Mouse (Mus musculus) retina, embryonic 14.5 days (tissue): ENCODE results near the gene Ptk7.

ENCODE experiments used
- DNase-seq: peaks from one replicate; pipeline ENCODE4 v3.0.0-alpha.2; 2015; ENCODE audit warnings: low spot score

Ptk7 gene

DNA sequence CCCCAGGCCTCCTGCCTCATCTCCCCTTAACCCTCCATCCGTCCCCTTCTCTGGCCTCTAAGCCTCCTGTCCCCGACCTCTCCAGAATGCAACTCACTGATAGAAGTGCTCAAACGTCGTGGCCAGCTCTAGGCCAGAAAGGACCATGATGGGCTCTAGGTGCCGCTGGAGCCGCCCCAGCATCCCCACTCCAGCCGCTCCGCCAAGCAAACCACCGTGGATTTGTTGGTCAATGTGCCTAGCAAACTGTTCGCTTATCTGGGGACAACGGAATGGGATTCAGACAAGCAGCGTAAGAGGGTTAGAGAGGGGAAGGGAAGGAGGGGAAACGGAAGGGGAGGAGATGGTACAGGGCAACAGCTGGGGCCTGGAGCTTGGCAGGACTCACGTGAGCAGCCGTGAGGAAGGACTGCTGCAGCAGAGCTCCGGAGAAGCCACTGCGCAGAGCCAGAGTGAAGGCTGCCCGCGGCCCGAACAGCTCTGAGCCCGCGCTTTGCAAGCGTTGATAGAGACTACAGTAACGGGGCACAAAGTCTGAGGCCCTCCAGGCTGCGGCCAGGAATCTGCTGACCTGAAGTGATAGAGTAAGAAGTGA is 108.8 kb downstream of the Ptk7 start:
- DNase-seq = no peak

DNA sequence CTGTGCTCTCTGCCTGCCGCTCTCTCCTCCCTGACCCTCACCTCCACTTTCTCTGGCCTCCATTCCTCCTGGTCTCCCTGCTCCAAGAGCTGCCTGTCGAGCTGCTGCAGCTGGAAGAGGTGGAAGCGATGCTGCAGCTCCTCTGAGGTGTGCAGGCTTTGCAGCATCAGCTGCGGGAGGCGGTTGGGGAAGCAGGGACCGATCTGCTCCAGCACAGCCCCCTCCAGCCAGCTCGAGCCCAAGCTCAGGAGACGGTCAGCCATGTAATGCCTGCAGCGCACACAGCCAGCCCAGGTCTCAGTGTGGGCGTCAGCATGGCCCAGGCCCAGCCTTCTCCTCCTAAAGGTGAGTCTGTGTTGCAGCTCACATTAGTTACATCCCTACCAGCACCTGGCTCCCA is 109.3 kb downstream of the Ptk7 start:
- no peak for DNase-seq
